Mouse (Mus musculus) hindbrain, embryonic 12.5 days (tissue): ENCODE measurements around the gene Mapk8ip1. TPM values are rescaled to one million over a fixed set of nuclear protein-coding genes. Genes with fewer than 3 reads are reported as not detected.
A peak's percentile ranks its signal among the peaks of the same experiment; 100 is the strongest.

Source experiments
- ATAC-seq: fragments of 200-750 bp; cut with Nextera tagmentation; 2 replicates; pipeline ENCODE4 v1.8.0; 2017; ENCODE audit warnings: moderate TSS enrichment; ENCODE audit not compliant: low FRiP score
- H3K27ac ChIP-seq: fragments of 300-500 bp; sonication (generic); 2 replicates; pipeline ENCODE4 v1.5.1; 2016; ENCODE audit warnings: mild to moderate bottlenecking
- H3K27me3 ChIP-seq: fragments of 300-500 bp; sonication (generic); 2 replicates; pipeline ENCODE4 v1.6.1; 2016; ENCODE audit warnings: mild to moderate bottlenecking
- H3K36me3 ChIP-seq: fragments of 300-500 bp; sonication (generic); 2 replicates; pipeline ENCODE4 v1.6.1; 2016; ENCODE audit warnings: mild to moderate bottlenecking
- H3K4me1 ChIP-seq: fragments of 300-500 bp; sonication (generic); 2 replicates; pipeline ENCODE4 v1.6.1; 2016
- H3K4me2 ChIP-seq: fragments of 300-500 bp; sonication (generic); replicated peaks from 2 replicates; pipeline ENCODE4 v1.6.1; 2016; ENCODE audit warnings: mild to moderate bottlenecking
- H3K4me3 ChIP-seq: fragments of 300-500 bp; sonication (generic); 2 replicates; pipeline ENCODE4 v1.5.1; 2016; ENCODE audit warnings: mild to moderate bottlenecking
- H3K9ac ChIP-seq: fragments of 300-500 bp; sonication (generic); 2 replicates; pipeline ENCODE4 v1.6.1; 2016; ENCODE audit warnings: mild to moderate bottlenecking, moderate library complexity
- H3K9me3 ChIP-seq: fragments of 300-500 bp; sonication (generic); replicated peaks from 2 replicates; pipeline ENCODE4 v1.6.1; 2016; ENCODE audit warnings: mild to moderate bottlenecking
- WGBS: fragments of 180-500 bp; shearing (Covaris S2); methylation state at CpG from one replicate; pipeline ENCODE4 v1.1.7; 2016; 5-methylcytosine and 5-hydroxymethylcytosine counted together
- polyA plus RNA-seq: library from polyadenylated mRNA; unstranded; fragments of >200 nt; fragmentation: Nextera tagmentation; extraction: Ambion mirVana; gene quantifications from 2 replicates; pipeline ENCODE4 v1.2.1, GENCODE M21; 2016

Mapk8ip1 gene
- polyA plus RNA-seq, 1 experiment from 2014 or later = 115 TPM

DNA sequence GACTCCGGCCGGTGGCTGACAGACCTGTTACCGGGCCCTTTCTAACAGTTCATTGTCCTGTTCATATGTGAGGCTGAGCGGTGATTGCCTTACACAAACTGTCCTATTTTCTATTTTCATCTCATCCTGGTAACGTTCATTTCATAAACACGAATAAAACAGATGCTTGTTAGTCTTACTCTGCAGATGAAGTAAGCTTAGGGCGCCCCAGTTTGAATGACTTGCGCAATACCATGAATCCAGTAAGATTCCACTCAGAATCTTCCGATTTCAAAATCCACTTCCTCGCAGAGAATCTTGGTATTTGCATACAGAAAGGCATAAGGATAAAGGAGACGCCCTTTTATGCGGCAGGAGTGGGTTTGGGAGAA lies 33.3 kb upstream of the Mapk8ip1 start:
- ATAC-seq = no peak
- Histone ChIP-seq H3K36me3 (no peaks in the 10 kb centered on the region), H3K27ac (peak overlapping the region; percentile 49; the same call in 1 of the 2 replicates), H3K9ac (peak overlapping the region; percentile 39), H3K4me2 (peak overlapping the region; percentile 89), H3K4me1 (peaks cover 46% of the 10 kb centered on the region), H3K4me3 (peak overlapping the region; percentile 93), H3K27me3 (peaks cover 5% of the 10 kb centered on the region; the same call in 1 of the 2 replicates), H3K9me3 (no peaks in the 10 kb centered on the region)
- WGBS = 10% methylated on average over 12 of the region's 12 CpGs

- WGBS = under 1% methylated on average over 76 of the region's 76 CpGs
- H3K4me2 ChIP-seq = peak within 1 kb of the TSS; percentile 89
- H3K9ac ChIP-seq = peak within 1 kb of the TSS; percentile 91
- H3K27ac ChIP-seq = peak within 1 kb of the TSS; percentile 76
- ATAC-seq = peak; percentile 98
- H3K9me3 ChIP-seq = no peaks in the 10 kb centered on the region
- H3K27me3 ChIP-seq = peaks cover 5% of the 10 kb centered on the region; the same call in 1 of the 2 replicates
- H3K4me1 ChIP-seq = peaks cover 50% of the 10 kb centered on the region
- peak within 1 kb of the TSS; percentile 93 for H3K4me3 ChIP-seq
- H3K36me3 ChIP-seq = no peaks in the 10 kb centered on the region
Observed at GRCm38 (mm10) chr2:92433578-92434374, 32.7 kb upstream of the Mapk8ip1 start, which contains the start of gene Cry2. Cry2 (minus strand) TSS chr2:92434043.

GRCm38 (mm10) chr2:92432299-92433295 lies 31.5 kb upstream of the Mapk8ip1 start:
- peak overlapping the region; percentile 93 for H3K4me3 ChIP-seq
- WGBS = 39% methylated on average over 17 of the region's 17 CpGs
- peak overlapping the region; percentile 87 for H3K27ac ChIP-seq
- peak overlapping the region; percentile 91 for H3K9ac ChIP-seq
- no peak for ATAC-seq
- no peaks in the 10 kb centered on the region for H3K9me3 ChIP-seq
- peaks cover 5% of the 10 kb centered on the region; the same call in 1 of the 2 replicates for H3K27me3 ChIP-seq
- H3K4me2 ChIP-seq = peak overlapping the region; percentile 89
- H3K4me1 ChIP-seq = peaks cover 58% of the 10 kb centered on the region
- no peaks in the 10 kb centered on the region for H3K36me3 ChIP-seq

DNA sequence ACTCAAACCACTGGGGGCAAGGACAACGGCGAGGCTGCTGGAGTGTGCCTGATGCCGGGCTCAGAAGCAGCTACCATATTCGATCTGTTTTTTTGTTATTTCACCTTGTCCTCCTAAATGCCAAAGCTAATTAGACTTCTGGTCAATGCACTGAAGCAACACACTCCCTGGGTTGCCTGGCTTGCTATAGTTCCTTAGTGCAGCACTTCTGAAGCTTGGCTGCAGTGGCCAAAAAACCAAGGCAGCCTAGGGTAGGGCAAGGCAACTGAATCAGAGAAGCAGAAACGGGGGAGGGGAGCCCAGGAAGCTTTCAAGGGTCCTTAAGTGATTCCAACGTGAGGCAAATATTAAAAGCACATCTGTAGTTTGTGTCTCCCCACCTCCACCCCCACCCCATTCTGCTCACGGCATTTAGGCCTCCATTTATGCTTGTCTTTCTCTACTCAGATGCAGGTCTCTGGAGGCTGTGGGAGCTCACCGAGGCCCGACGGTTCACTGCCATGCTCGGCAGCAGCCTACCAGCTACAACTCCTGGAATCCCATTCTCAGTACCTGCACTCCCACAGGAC lies 30.6 kb upstream of the Mapk8ip1 start:
- Histone ChIP-seq H3K27me3 (peaks cover 5% of the 10 kb centered on the region; the same call in 1 of the 2 replicates), H3K9ac (peak overlapping the region; percentile 91), H3K4me3 (peak overlapping the region; percentile 93), H3K9me3 (no peaks in the 10 kb centered on the region), H3K27ac (peak overlapping the region; percentile 87), H3K4me1 (peaks cover 64% of the 10 kb centered on the region), H3K36me3 (no peaks in the 10 kb centered on the region), H3K4me2 (peak overlapping the region; percentile 89)
- ATAC-seq = no peak
- 26% methylated on average over 11 of the region's 11 CpGs for WGBS

DNA sequence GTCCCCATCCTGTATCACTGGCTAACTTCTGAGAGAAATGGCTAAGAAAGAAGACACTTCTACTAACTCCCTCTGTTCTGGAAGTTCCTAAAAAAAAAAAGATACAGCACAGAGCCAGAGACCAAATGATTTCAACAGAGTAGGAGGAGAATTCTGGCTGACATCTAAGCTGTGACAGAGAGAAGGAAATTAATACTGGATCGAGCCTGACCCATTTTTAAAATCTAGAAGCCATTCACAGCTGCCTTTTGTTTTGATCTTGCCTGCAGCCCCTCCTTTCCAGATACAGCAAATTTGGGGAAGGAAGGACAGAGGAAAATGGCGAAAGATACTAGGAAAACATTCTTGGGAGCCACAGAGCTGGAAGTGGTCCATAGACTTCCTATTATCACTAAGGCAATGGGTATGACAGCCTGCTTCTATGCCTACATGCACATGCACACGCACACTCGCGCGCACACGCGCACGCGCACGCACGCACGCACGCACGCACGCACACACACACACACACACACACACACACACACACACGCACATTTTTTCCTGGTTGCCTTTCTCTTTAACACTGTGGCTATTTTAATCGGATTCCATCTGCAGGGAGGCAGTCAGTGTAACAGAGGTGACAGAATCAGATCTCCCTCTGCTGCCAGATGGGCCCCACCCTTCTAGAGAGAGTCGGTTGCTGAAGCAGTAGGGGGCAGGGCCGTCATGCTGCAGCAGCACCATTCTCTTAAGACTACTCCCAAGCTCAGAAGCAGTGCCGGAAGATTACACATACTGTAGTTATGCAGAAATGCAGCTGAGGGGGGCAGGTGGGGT lies 29.9 kb upstream of the Mapk8ip1 start:
- H3K9ac ChIP-seq = peak overlapping the region; percentile 91
- peak; percentile 55 for ATAC-seq
- no peaks in the 10 kb centered on the region for H3K9me3 ChIP-seq
- H3K4me2 ChIP-seq = peak overlapping the region; percentile 89
- WGBS = 63% methylated on average over 21 of the region's 21 CpGs
- peaks cover 71% of the 10 kb centered on the region for H3K4me1 ChIP-seq
- peaks cover 1% of the 10 kb centered on the region; the same call in 1 of the 2 replicates for H3K36me3 ChIP-seq
- H3K4me3 ChIP-seq = peak overlapping the region; percentile 93
- H3K27ac ChIP-seq = peak overlapping the region; percentile 87
- peaks cover 5% of the 10 kb centered on the region; the same call in 1 of the 2 replicates for H3K27me3 ChIP-seq

GRCm38 (mm10) chr2:92430089-92430488 lies 29.0 kb upstream of the Mapk8ip1 start:
- WGBS = 95% methylated on average over 2 of the region's 2 CpGs
- Histone ChIP-seq H3K4me3 (no peak overlapping the region), H3K4me2 (no peak overlapping the region), H3K27ac (no peak overlapping the region), H3K36me3 (peaks cover 6% of the 10 kb centered on the region; the same call in 1 of the 2 replicates), H3K9ac (no peak overlapping the region), H3K9me3 (no peaks in the 10 kb centered on the region), H3K27me3 (peaks cover under 1% of the 10 kb centered on the region; the same call in 1 of the 2 replicates), H3K4me1 (peaks cover 79% of the 10 kb centered on the region)
- no peak for ATAC-seq

- whole genome bisulfite sequencing = 66% methylated on average over 6 of the region's 6 CpGs
- no peak overlapping the region for H3K9ac ChIP-seq
- H3K4me1 ChIP-seq = peaks cover 85% of the 10 kb centered on the region
- ATAC-seq = no peak
- no peak overlapping the region for H3K4me2 ChIP-seq
- no peak overlapping the region for H3K27ac ChIP-seq
- H3K9me3 ChIP-seq = no peaks in the 10 kb centered on the region
- H3K27me3 ChIP-seq = no peaks in the 10 kb centered on the region
- peaks cover 23% of the 10 kb centered on the region for H3K36me3 ChIP-seq
- no peak overlapping the region for H3K4me3 ChIP-seq
Observed at GRCm38 (mm10) chr2:92427882-92428281, 26.8 kb upstream of the Mapk8ip1 start.

GRCm38 (mm10) chr2:92426426-92426825 lies 25.4 kb upstream of the Mapk8ip1 start:
- Histone ChIP-seq H3K36me3 (peaks cover 38% of the 10 kb centered on the region), H3K4me2 (no peak overlapping the region), H3K4me1 (peaks cover 71% of the 10 kb centered on the region), H3K4me3 (no peak overlapping the region), H3K27ac (no peak overlapping the region; the same call in 1 of the 2 replicates), H3K27me3 (no peaks in the 10 kb centered on the region), H3K9me3 (no peaks in the 10 kb centered on the region), H3K9ac (no peak overlapping the region)
- no peak for ATAC-seq
- 79% methylated on average over 3 of the region's 3 CpGs for WGBS

DNA sequence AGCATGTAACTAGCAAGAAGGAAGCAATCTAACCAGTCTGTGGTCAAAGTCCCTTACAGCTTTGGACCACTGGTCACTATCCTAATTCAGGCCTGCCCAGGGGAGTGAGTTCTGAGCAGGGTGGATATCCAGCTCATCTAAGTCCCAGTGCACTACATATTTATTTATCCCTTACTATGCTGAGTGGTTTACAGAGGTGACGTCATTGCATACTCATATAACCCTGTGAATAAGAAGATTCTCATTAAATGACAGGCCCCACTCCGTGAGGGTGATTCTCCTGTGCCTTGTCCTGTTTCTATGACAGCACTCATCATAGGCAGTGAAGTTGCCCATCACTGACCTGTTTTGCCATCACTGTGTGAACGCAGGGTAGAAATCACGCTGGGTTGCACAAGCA lies 24.3 kb upstream of the Mapk8ip1 start:
- peak overlapping the region; percentile 82 for H3K27ac ChIP-seq
- ATAC-seq = no peak; the same call in 1 of the 2 replicates
- peaks cover 48% of the 10 kb centered on the region for H3K36me3 ChIP-seq
- no peaks in the 10 kb centered on the region for H3K27me3 ChIP-seq
- H3K4me2 ChIP-seq = no peak overlapping the region
- 69% methylated on average over 4 of the region's 4 CpGs for WGBS
- H3K9me3 ChIP-seq = no peaks in the 10 kb centered on the region
- H3K4me1 ChIP-seq = peaks cover 60% of the 10 kb centered on the region
- no peak overlapping the region for H3K9ac ChIP-seq
- H3K4me3 ChIP-seq = no peak overlapping the region

- Histone ChIP-seq H3K27ac (peak overlapping the region; percentile 82), H3K36me3 (peaks cover 55% of the 10 kb centered on the region), H3K9me3 (no peaks in the 10 kb centered on the region), H3K9ac (no peak overlapping the region), H3K4me1 (peaks cover 56% of the 10 kb centered on the region), H3K4me3 (no peak overlapping the region), H3K4me2 (no peak overlapping the region), H3K27me3 (no peaks in the 10 kb centered on the region)
- 42% methylated on average over 9 of the region's 9 CpGs for WGBS
- ATAC-seq = peak; percentile 79
Observed at GRCm38 (mm10) chr2:92424462-92425308, 23.6 kb upstream of the Mapk8ip1 start.
